Mouse (Mus musculus): Measurements from ENCODE around the gene Ctns.

Gene Ctns

GRCm38 (mm10) chr11:73198603-73199229, at the start of gene Ctns:
TSS of gene Ctns (minus strand) at chr11:73199042.
- peak; percentile 41 for DNase-seq (ENCODE audit: low spot score)

DNA sequence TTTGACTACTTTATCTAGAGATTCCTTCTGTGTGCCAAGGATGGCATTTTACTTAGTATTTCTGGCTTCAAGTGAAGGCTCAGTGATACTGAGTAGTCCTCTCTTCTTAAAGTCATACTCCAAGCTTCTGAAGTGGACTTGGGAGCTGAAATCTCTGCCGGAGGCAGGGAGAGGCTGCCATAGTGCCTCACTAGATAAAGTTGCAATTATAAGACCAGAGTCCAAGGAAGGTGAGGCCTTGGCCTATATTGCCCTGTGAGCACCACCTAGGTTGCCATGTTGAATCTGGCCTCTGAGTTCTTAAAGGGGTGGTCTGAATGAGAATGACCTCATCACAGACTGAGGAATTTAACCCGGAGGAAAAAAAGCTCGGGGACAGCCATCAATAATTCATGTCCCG, 43.9 kb upstream of the Ctns start:
- no peak for DNase-seq (ENCODE audit: low spot score)

GRCm38 (mm10) chr11:73242199-73242598, 43.4 kb upstream of the Ctns start:
- DNase-seq (ENCODE audit: low spot score) = no peak

DNA sequence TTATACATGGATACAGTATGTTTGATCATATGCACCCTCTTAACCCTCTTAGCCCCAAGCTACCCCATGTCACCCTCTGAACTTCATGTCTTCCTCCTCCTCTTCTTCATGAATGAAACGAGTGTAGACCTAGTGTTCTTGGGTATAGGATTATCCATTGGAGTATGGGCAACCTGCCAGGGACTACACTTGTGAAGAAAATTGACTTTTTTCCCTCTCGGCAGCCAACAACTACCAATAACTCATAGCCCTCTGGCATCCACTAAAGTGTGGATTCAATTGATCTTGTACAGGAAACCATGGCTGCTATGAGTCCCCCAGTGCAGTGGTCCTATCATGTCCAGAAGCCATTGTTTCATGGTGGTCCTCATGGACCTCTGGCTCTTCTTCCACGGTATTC, 37.9 kb upstream of the Ctns start:
- no peak for DNase-seq (ENCODE audit: low spot score)

- DNase-seq (ENCODE audit: low spot score) = no peak
Observed at GRCm38 (mm10) chr11:73235990-73236701, 37.3 kb upstream of the Ctns start.

GRCm38 (mm10) chr11:73233992-73234391, 35.1 kb upstream of the Ctns start, which contains the start of gene Trpv1:
TSS of gene Trpv1 (plus strand) at chr11:73234292.
- no peak for DNase-seq (ENCODE audit: low spot score)

- DNase-seq (ENCODE audit: low spot score) = no peak
Observed at GRCm38 (mm10) chr11:73232513-73232912, 33.7 kb upstream of the Ctns start.

- DNase-seq (ENCODE audit: low spot score) = no peak
Observed at GRCm38 (mm10) chr11:73230081-73230480, 31.2 kb upstream of the Ctns start.

GRCm38 (mm10) chr11:73228881-73229280, 30.0 kb upstream of the Ctns start:
- DNase-seq (ENCODE audit: low spot score) = no peak

DNA sequence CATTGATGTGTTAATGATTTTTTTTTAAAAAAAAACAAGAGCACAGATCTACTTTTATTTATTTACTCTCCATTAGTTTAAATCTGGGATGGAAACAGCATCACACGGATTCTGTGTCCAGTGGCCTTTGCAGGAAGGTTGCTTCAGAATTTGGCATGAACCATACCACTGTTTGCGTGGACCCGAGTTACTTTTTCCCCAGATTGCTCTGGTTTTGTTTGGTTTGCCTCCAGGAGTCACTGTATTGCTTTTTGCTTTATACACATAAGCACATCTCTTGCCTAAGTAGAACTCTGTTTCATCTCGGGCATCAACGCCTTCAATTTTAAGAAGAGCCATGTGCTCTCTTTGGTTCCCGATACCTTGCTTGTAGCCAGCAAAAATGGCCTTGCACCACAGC, 27.0 kb upstream of the Ctns start:
- no peak for DNase-seq (ENCODE audit: low spot score)

- no peak for DNase-seq (ENCODE audit: low spot score)
Observed at GRCm38 (mm10) chr11:73223966-73224365, 25.1 kb upstream of the Ctns start.

DNA sequence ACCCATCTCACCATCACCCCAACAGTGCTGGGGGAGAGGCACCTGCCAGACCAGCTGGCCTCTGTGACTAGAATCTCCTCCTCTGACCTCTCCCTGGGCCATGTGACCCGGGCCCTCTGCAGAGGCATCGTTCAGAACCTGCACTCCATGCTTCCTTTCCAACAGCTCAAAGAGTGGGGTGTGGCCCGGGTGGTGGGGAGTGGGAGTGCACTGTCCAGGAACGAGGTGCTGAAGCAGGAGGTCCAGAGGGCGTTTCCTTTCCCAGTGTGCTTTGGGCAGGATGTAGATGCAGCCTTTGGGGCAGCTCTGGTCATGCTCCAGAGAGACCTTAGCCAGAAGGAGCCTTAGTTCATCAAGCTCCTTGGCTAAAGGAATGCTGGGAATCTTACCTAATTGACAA, 24.0 kb upstream of the Ctns start:
- DNase-seq (ENCODE audit: low spot score) = no peak

DNA sequence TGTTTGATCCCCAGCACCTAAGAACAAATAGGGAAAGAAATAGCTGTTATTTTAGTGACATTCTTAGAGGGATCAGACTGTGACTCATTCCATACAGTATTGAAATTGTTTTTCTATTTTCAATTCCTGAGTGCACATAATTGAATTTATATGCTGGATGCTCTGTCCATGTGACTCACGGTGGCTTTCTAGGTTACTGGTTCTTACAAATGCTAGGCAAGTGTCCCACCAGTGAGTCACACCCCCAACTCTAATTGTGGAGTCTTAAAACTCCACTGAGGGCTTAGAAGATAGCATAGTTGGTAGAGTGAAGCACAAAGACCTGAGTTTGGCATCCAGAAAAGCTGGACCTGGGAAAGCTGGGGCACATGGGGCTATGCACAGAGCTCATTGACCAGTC, 21.8 kb upstream of the Ctns start:
- DNase-seq (ENCODE audit: low spot score) = no peak

DNA sequence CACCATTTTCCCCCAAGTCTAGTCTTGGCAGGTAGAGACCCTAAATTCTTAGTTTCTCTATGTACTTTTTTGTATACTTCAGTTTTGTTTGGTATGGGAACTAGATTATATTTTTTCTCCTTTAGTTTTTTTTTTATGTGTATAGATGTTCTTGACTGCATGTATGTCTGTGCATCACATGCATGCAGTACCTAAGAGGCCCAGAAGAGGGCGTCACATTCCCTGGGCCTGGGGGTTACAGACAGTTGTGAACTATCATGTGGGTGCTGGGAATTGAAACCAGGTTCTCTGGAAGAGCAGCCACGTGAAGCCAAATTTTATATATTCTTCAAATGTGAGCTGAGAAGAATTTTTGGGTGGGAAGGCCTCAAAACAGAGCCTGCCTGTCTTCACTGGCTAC, 20.8 kb upstream of the Ctns start:
- no peak for DNase-seq (ENCODE audit: low spot score)

DNA sequence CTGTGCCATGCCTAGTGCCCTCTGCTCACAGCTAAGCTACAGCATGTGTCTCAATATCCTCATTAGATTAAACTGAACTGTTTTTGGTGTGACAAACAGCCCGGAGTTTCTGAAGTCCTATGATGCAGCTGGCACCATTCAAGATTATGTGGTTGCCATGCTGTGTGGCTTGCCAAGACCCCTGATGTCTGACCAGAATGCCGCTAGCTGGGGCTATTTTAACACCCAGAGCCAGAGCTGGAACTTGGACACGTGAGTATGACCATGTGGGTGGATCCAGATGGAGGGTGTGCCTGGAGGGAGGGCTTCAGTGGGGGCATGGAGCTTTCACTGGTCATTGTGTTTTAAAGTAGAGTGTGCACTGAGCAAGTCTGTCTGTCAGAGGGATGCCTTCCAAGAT, 15.1 kb upstream of the Ctns start:
- DNase-seq (ENCODE audit: low spot score) = no peak

GRCm38 (mm10) chr11:73207621-73208020, 8.8 kb upstream of the Ctns start:
- DNase-seq (ENCODE audit: low spot score) = no peak

DNA sequence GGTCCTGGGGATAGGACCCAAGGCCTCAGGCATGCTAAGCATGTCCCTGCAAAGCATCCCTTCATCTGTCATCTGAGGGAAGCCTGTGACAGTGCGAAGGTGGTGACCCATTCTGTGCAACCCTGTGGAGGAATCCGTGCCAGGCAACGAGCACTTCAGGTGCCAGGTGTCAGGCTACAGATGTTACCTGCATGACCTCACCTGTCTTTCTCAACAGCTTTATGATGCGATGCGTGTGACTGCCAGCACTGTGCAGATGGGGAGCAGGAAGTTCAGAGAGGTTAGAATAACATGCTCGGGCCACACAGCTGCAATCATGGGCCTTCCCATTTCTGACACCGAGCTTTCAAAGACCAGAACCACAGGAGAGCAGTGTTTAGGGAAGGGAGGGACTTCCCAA, 6.4 kb upstream of the Ctns start:
- DNase-seq (ENCODE audit: low spot score) = no peak

DNA sequence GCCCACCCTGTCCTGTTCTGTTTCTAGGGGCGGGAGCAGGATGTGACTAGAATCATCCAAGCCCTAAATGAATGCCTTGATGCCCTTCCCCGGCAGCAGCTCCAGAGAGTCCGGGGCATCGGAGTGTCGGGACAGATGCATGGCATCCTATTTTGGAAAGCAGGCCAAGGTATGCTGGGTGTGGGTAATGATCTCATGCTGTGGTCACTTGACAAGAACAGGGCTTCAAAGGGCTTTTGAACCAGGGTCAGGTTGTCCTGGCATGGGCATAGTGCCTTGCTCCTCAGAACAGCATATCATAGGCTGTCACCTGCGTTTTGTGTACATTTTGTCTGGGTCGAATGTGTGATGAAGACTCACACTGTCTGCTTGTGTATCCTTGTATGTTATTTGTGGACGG, 5.1 kb upstream of the Ctns start:
- DNase-seq (ENCODE audit: low spot score) = no peak

DNA sequence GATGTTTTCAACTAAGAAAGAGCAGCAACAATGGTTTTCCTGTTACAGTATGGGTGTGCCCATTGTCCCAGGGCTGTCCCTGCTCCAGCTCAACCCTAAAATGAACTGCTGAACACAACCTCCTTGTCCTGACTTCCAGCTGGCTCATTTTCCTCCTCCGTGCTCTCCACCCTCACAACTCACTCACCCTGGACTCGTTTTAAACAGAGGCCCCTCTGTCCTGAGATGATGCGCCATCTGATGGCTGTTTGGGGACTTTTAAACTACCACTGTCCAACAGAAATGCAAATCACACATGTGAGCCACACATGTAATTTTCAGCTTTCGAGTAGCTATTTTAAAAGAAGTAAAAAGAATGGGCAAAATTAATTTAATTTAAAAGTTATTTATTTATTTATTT, 2.8 kb upstream of the Ctns start:
- DNase-seq (ENCODE audit: low spot score) = no peak

- DNase-seq (ENCODE audit: low spot score) = no peak
Observed at GRCm38 (mm10) chr11:73201021-73201420, 2.2 kb upstream of the Ctns start.

- DNase-seq (ENCODE audit: low spot score) = no peak
Observed at GRCm38 (mm10) chr11:73199879-73200278, 1.0 kb upstream of the Ctns start.

DNA sequence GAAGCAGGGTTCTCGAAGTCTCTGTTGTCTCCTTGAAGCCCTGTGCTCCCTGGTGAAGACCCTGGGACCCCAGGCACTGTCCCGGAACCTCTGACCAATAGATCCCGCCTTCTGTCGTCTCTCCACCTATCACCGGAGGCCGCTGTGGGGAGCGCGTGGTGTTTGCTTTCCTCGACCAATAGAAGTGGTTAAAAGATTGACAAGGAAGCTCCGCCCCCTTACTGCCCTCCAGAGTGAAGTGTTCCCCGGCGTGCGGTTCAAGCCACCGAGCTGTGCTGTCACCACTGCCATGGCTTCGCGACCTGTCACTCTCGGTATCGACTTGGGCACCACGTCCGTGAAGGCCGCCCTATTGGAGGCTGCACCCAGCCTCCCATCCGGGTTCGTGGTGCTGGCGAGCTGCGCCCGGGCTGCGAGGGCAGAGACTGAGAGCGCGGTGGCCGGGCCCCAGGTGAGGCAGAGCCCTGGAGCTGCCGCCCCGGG, 429 bp upstream of the Ctns start, which contains the start of gene Shpk:
Gene Shpk (plus strand): TSS at position 231 of the 483 bp plus-strand sequence.
- DNase-seq (ENCODE audit: low spot score) = peak; percentile 76

DNA sequence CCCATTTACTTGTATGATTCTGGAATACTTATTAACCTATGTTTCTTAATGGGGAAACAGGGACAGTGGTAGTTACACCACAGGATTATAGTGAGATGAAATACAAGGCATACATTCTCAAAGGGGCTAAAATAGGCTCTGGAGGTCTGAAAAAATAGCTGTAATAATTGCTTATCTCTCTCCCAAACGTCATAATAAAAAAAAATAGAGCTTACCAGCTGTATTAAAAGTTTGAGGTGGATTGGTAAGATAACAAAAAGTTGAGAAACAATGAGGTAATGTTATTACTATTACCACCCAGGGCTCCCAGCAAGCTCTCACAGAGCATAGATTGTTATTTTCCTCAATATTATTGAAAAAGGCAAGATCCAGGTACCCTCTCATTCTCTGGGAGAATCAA, 652 bp downstream of the Ctns start:
- DNase-seq (ENCODE audit: low spot score) = no peak

DNA sequence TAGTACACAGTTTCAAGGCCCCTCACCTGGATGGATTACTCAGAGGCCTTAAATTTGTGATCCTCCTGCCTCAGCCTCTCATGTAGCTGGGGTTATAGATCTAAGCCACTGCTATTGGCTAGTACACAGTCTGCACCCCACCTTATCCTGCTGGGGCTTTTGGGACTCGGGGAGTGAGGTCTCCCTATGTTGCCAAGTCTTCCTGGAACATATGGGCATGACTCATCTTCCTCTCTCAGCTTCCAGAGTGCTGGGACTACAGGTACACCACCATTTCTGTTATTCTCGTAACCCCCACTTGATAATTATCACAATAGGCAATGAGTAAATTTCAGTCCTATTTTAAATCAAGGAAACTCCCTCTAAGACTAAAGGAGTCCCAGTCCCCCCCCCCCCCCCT, 4.4 kb downstream of the Ctns start:
- DNase-seq (ENCODE audit: low spot score) = no peak
